Mouse (Mus musculus) CD4-positive, CD25-positive, alpha-beta regulatory T cell, adult 2 months (primary cell): ENCODE measurements around the gene Lmntd1.

Experiments used
- DNase-seq: peaks from one replicate; pipeline ENCODE4 v3.0.0-alpha.2; 2012; ENCODE audit warnings: low read depth, low spot score

Lmntd1 gene

GRCm38 (mm10) chr6:145433897-145434296 lies 180.2 kb downstream of the Lmntd1 start:
- no peak for DNase-seq

- no peak for DNase-seq
Measured at GRCm38 (mm10) chr6:145432711-145433708, 181.1 kb downstream of the Lmntd1 start.

GRCm38 (mm10) chr6:145431747-145432146 lies 182.4 kb downstream of the Lmntd1 start:
- DNase-seq, result no peak

GRCm38 (mm10) chr6:145427411-145427810 lies 186.7 kb downstream of the Lmntd1 start:
- no peak for DNase-seq

GRCm38 (mm10) chr6:145426501-145426900 lies 187.6 kb downstream of the Lmntd1 start:
- DNase-seq, result no peak

- no peak for DNase-seq
Measured at GRCm38 (mm10) chr6:145424156-145424555, 190.0 kb downstream of the Lmntd1 start.

- DNase-seq, result no peak
Measured at GRCm38 (mm10) chr6:145423484-145423883, 190.6 kb downstream of the Lmntd1 start.

- DNase-seq, result no peak
Measured at GRCm38 (mm10) chr6:145421666-145422065, 192.5 kb downstream of the Lmntd1 start.

- DNase-seq, result peak; percentile 37
Measured at GRCm38 (mm10) chr6:145420407-145420806, 193.7 kb downstream of the Lmntd1 start.

- DNase-seq, result no peak
Measured at GRCm38 (mm10) chr6:145418856-145419255, 195.3 kb downstream of the Lmntd1 start.

- DNase-seq, result peak; percentile 9
Measured at GRCm38 (mm10) chr6:145417720-145418440, 196.2 kb downstream of the Lmntd1 start.

- DNase-seq, result peak; percentile 65
Measured at GRCm38 (mm10) chr6:145417014-145417719, 197.0 kb downstream of the Lmntd1 start.

GRCm38 (mm10) chr6:145404369-145405051 lies 209.6 kb downstream of the Lmntd1 start:
- DNase-seq, result no peak

- DNase-seq, result no peak
Measured at GRCm38 (mm10) chr6:145401140-145401539, 213.0 kb downstream of the Lmntd1 start.

GRCm38 (mm10) chr6:145397881-145398280 lies 216.2 kb downstream of the Lmntd1 start:
- no peak for DNase-seq

- DNase-seq, result no peak
Measured at GRCm38 (mm10) chr6:145396534-145396933, 217.6 kb downstream of the Lmntd1 start.

- DNase-seq, result no peak
Measured at GRCm38 (mm10) chr6:145390421-145390820, 223.7 kb downstream of the Lmntd1 start.

GRCm38 (mm10) chr6:145389904-145390303 lies 224.2 kb downstream of the Lmntd1 start:
- DNase-seq, result no peak

GRCm38 (mm10) chr6:145387378-145387777 lies 226.7 kb downstream of the Lmntd1 start:
- no peak for DNase-seq

- no peak for DNase-seq
Measured at GRCm38 (mm10) chr6:145382586-145383380, 231.3 kb downstream of the Lmntd1 start.
